Mouse (Mus musculus): ENCODE results near the gene Zdhhc12. TPM values are rescaled to one million over a fixed set of nuclear protein-coding genes. Genes with fewer than 3 reads are reported as not detected.

The Zdhhc12 gene
- total RNA-seq, 1 experiment = 133 TPM

DNA sequence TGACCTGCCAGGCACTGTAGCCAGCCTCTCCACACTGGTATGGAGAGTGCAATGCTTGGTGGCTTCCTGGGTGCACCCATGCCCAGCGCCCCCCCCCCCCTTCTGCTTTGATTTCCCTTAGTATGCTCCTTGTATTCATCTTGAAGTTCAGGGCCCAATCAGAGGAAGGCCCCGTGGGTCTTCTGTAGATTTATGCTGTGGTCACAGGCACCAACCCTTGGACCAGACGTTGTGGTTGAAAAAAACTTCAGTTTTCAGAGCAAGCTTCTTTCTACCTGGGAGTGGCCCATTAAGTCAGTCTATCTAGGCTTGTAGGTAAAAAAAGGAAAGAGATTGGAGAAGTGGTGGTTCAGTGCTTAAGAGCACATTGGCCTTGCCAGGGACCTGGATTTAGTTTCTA is 29.7 kb downstream of the Zdhhc12 start:
- H3K4me1 ChIP-seq (ENCODE audit: control insufficient read depth in 2 of 2, insufficient read depth in 2 of 2, low read length in 2 of 2, poor library complexity in 1 of 2) = peaks cover 3 to 5% of the 10 kb centered on the region in 2 experiments; a peak in 3 of 4 replicates
- no peak overlapping the region for H3K27ac ChIP-seq (ENCODE audit: insufficient read depth, low read depth, low read length, poor library complexity, severe bottlenecking)
- in situ Hi-C loops (cut with MboI; ENCODE audit: low sequenced_read_pairs in 2 of 2, unreplicated experiment in 2 of 2) = no loop called here
- no peaks in the 10 kb centered on the region for H3K9me3 ChIP-seq (ENCODE audit: control insufficient read depth, insufficient read depth, low read depth, low read length)
- no peak for DNase-seq (ENCODE audit: low read depth, low spot score)
- no peak for TF ChIP-seq ZNF384 (IDR thresholded peaks at IDR 0.05; ENCODE audit: low read depth, low read length)
- H3K36me3 ChIP-seq (ENCODE audit: control insufficient read depth, insufficient read depth, low read length, poor library complexity, severe bottlenecking) = peaks cover 40% of the 10 kb centered on the region
- H3K9ac ChIP-seq (ENCODE audit: insufficient read depth, low read depth, low read length, poor library complexity, severe bottlenecking) = peak overlapping the region; percentile 93
- H3K4me3 ChIP-seq (ENCODE audit: insufficient read depth in 1 of 2, low read depth in 1 of 2, low read length in 2 of 2, poor library complexity in 1 of 2, severe bottlenecking in 1 of 2) = peak overlapping the region; percentile 91 to 99

DNA sequence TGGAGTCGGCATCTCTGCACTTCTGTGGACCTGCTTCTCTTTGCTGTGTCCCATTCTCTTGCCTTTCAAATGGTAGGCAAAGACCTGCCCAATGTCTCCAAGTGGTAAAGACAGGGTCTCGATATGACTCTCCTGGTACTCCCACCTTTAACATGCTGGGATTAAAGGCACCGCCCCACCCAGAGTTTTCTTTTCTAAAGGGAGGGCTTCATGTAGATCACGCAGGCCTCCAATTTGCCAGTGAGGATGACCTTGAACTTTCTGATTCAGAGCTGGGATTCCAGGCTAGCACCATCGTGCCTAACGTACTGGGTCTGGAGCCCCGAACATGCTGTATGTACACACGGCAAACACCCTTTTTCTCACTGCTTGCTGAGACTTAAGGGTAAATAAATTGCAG is 30.2 kb downstream of the Zdhhc12 start:
- peaks cover 3 to 4% of the 10 kb centered on the region in 2 experiments; a peak in 3 of 4 replicates for H3K4me1 ChIP-seq (ENCODE audit: control insufficient read depth in 2 of 2, insufficient read depth in 2 of 2, low read length in 2 of 2, poor library complexity in 1 of 2)

DNA sequence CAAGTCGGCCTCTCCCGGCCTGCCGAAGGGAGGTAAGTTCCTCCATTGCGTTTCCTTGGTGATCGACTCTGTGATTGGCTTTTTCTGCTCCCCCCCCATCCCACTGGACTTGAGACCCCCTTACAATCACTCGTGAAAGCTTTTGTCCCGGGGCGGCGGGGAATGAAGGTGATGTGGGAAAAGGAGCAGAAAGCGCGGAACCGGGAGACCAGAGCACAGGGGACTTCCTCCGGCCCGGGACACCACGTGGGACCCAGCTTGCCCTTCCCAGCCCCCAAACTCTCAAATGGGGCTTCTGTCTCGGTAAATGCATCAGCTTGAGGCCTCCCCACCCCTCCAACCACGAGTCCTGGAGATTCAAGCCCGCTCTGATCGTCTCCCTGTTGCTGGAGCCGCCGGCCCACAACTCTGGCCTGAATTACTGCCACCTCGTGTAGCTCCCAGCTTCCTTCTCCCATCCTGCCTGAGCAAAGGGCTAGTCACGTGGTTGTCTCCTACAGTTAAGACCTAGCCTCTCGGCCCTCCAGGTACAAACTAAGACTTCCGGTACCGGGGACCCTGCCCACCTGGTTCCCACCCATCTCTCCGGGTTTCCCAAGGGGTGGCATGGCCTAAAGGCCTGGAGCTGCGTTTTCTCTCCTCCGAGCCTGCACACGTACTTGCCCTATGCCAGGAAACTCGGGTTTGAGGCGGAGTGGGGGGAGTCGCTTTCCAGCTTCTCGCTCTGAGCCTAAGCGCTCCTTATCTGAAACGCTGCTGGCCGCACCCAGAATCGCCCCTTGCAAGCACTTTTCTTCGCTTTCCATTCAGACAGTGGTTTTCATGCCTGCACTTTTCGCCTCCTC is 31.0 kb downstream of the Zdhhc12 start:
- peak overlapping the region; percentile 91 for H3K27ac ChIP-seq (ENCODE audit: insufficient read depth, low read depth, low read length, poor library complexity, severe bottlenecking)
- no peak for TF ChIP-seq ZNF384 (IDR thresholded peaks at IDR 0.05; ENCODE audit: low read depth, low read length)
- H3K4me1 ChIP-seq (ENCODE audit: control insufficient read depth in 2 of 2, insufficient read depth in 2 of 2, low read length in 2 of 2, poor library complexity in 1 of 2) = peaks cover 0 to 3% of the 10 kb centered on the region in 2 experiments; a peak in 3 of 4 replicates
- no peaks in the 10 kb centered on the region for H3K9me3 ChIP-seq (ENCODE audit: control insufficient read depth, insufficient read depth, low read depth, low read length)
- H3K36me3 ChIP-seq (ENCODE audit: control insufficient read depth, insufficient read depth, low read length, poor library complexity, severe bottlenecking) = peaks cover 30% of the 10 kb centered on the region
- H3K9ac ChIP-seq (ENCODE audit: insufficient read depth, low read depth, low read length, poor library complexity, severe bottlenecking) = peak overlapping the region; percentile 93
- in situ Hi-C loops (cut with MboI; ENCODE audit: low sequenced_read_pairs in 2 of 2, unreplicated experiment in 2 of 2) = no loop called here
- no peak for DNase-seq (ENCODE audit: low read depth, low spot score)
- H3K4me3 ChIP-seq (ENCODE audit: insufficient read depth in 1 of 2, low read depth in 1 of 2, low read length in 2 of 2, poor library complexity in 1 of 2, severe bottlenecking in 1 of 2) = peak overlapping the region; percentile 91 to 99

More for the DNA sequence above, 30.2 kb downstream of the Zdhhc12 start:
- Histone ChIP-seq H3K27ac (ENCODE audit: insufficient read depth, low read depth, low read length, poor library complexity, severe bottlenecking) (peak overlapping the region; percentile 91; the same call in 1 of the 2 replicates), H3K36me3 (ENCODE audit: control insufficient read depth, insufficient read depth, low read length, poor library complexity, severe bottlenecking) (peaks cover 35% of the 10 kb centered on the region), H3K4me3 (ENCODE audit: insufficient read depth in 1 of 2, low read depth in 1 of 2, low read length in 2 of 2, poor library complexity in 1 of 2, severe bottlenecking in 1 of 2) (peak overlapping the region; percentile 91 to 99), H3K9me3 (ENCODE audit: control insufficient read depth, insufficient read depth, low read depth, low read length) (no peaks in the 10 kb centered on the region), H3K9ac (ENCODE audit: insufficient read depth, low read depth, low read length, poor library complexity, severe bottlenecking) (peak overlapping the region; percentile 93)
- in situ Hi-C loops (cut with MboI; ENCODE audit: low sequenced_read_pairs in 2 of 2, unreplicated experiment in 2 of 2) = no loop called here
- no peak for TF ChIP-seq HCFC1 (IDR thresholded peaks at IDR 0.05; ENCODE audit: borderline replicate concordance, insufficient read depth, low read length)
- no peak for TF ChIP-seq MAFK (IDR thresholded peaks at IDR 0.05; ENCODE audit: insufficient read depth, low read depth, low read length)
- TF ChIP-seq ZNF384 (IDR thresholded peaks at IDR 0.05; ENCODE audit: low read depth, low read length) = no peak
- TF ChIP-seq CHD2 (IDR thresholded peaks at IDR 0.05; ENCODE audit: low read depth, low read length) = no peak
- no peak for TF ChIP-seq ZC3H11A (IDR thresholded peaks at IDR 0.05; ENCODE audit: borderline replicate concordance, low read depth, low read length)
- DNase-seq (ENCODE audit: low read depth, low spot score) = no peak

DNA sequence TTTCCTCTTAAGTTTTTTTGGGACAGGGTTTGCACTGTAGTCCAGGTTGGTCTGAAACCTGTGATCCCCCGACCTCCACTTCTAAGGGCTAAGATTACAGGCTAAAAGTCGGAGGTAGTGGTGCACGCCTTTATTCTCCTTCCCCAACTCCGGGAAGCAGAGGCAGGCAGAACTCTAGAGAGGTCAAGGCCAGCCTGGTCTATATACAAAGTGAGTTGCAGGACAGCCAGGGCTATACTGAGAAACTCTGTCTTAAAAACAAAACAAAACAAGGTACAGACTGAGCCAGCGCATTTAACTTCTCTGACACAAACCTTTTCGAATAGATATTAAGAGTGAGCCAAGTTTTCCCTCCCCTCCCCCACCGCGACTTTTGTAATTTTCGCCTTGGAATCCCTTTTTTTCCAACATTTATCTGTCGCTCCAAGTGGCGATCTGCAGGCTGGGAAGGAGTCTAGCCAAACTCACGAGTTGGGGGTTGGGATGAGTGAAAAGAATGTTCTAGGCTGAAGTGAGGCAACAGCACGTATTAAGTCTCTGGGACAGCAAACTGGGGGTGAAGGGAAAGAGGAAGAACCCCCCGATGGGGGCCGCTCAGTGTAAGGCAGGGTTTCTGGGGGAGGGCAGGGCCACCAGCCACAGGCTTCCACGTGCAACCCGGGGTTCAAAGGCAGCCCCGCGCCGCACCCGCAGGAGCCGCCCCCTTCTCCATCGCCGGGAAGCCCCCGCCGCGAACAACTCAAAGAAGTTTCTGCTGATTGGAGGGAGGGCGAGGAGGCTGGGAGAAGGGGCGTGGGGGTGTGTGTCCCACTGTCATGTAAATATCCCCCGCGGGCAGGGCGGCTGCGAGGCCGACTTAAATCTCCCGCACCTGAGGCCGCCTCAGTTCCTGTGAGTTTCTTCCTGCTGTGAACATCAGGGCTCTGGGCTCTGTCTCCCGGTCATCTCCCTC is 32.0 kb downstream of the Zdhhc12 start:
- no peaks in the 10 kb centered on the region for H3K9me3 ChIP-seq (ENCODE audit: control insufficient read depth, insufficient read depth, low read depth, low read length)

More for the DNA sequence above, 32.0 kb downstream of the Zdhhc12 start:
- in situ Hi-C loops (cut with MboI; ENCODE audit: low sequenced_read_pairs in 2 of 2, unreplicated experiment in 2 of 2) = no loop called here
- TF ChIP-seq CHD2 (IDR thresholded peaks at IDR 0.05; ENCODE audit: low read depth, low read length) (no peak), HCFC1 (IDR thresholded peaks at IDR 0.05; ENCODE audit: borderline replicate concordance, insufficient read depth, low read length) (peak; percentile 39; the same call in 1 of the 2 replicates), MAFK (IDR thresholded peaks at IDR 0.05; ENCODE audit: insufficient read depth, low read depth, low read length) (no peak), ZNF384 (IDR thresholded peaks at IDR 0.05; ENCODE audit: low read depth, low read length) (no peak), ZC3H11A (IDR thresholded peaks at IDR 0.05; ENCODE audit: borderline replicate concordance, low read depth, low read length) (no peak)
- Histone ChIP-seq H3K4me3 (ENCODE audit: insufficient read depth in 1 of 2, low read depth in 1 of 2, low read length in 2 of 2, poor library complexity in 1 of 2, severe bottlenecking in 1 of 2) (peak overlapping the region; percentile 91 to 99), H3K36me3 (ENCODE audit: control insufficient read depth, insufficient read depth, low read length, poor library complexity, severe bottlenecking) (peaks cover 21% of the 10 kb centered on the region), H3K9ac (ENCODE audit: insufficient read depth, low read depth, low read length, poor library complexity, severe bottlenecking) (peak overlapping the region; percentile 93), H3K27ac (ENCODE audit: insufficient read depth, low read depth, low read length, poor library complexity, severe bottlenecking) (peak overlapping the region; percentile 91), H3K4me1 (ENCODE audit: control insufficient read depth in 2 of 2, insufficient read depth in 2 of 2, low read length in 2 of 2, poor library complexity in 1 of 2) (peaks cover 0 to 6% of the 10 kb centered on the region in 2 experiments)
- DNase-seq (ENCODE audit: low read depth, low spot score) = peak; percentile 97

All from ES-E14 (cell line).